Mouse (Mus musculus) midbrain, embryonic 16.5 days (tissue): ENCODE measurements at regions not wholly inside any gene's neighbourhood (a gene's known extent, or its start where the extent isn't known, plus 50 kb on each side); places are given as distances from the start of the nearest gene placed in this dataset.
A peak's percentile ranks its signal among the peaks of the same experiment; 100 is the strongest.
"Not testable (repeated sequence)": the region's sequence is repeated elsewhere in the genome, so short reads cannot be mapped to it uniquely, and the experiment has no call there.

Experiments used
- ATAC-seq: fragments of 200-750 bp; cut with Nextera tagmentation; 2 replicates; pipeline ENCODE4 v1.8.0; 2017; ENCODE audit warnings: moderate TSS enrichment
- H3K27ac ChIP-seq: fragments of 300-500 bp; sonication (generic); 2 replicates; pipeline ENCODE4 v1.5.1; 2014; ENCODE audit warnings: mild to moderate bottlenecking, low read length, mixed read lengths
- H3K27me3 ChIP-seq: fragments of 300-500 bp; sonication (generic); 2 replicates; pipeline ENCODE4 v1.6.1; 2014; ENCODE audit warnings: low read depth, low read length, mixed read lengths; ENCODE audit not compliant: control insufficient read depth, insufficient read depth
- H3K36me3 ChIP-seq: fragments of 300-500 bp; sonication (generic); 2 replicates; pipeline ENCODE4 v1.6.1; 2014; ENCODE audit warnings: mild to moderate bottlenecking, low read length, moderate library complexity, mixed read lengths; ENCODE audit not compliant: control insufficient read depth, insufficient read depth
- H3K4me1 ChIP-seq: fragments of 300-500 bp; sonication (generic); 2 replicates; pipeline ENCODE4 v1.6.1; 2014; ENCODE audit warnings: mild to moderate bottlenecking, low read length, mixed read lengths; ENCODE audit not compliant: control insufficient read depth, insufficient read depth
- H3K4me2 ChIP-seq: fragments of 300-500 bp; sonication (generic); 2 replicates; pipeline ENCODE4 v1.6.1; 2014; ENCODE audit warnings: mild to moderate bottlenecking, low read length, mixed read lengths
- H3K4me3 ChIP-seq: fragments of 300-500 bp; sonication (generic); 2 replicates; pipeline ENCODE4 v1.5.1; 2014; ENCODE audit warnings: low read depth, mild to moderate bottlenecking, low read length, moderate library complexity, mixed read lengths
- H3K9ac ChIP-seq: fragments of 300-500 bp; sonication (generic); 2 replicates; pipeline ENCODE4 v1.6.1; 2014; ENCODE audit warnings: low read depth, low read length, mixed read lengths
- H3K9me3 ChIP-seq: fragments of 300-500 bp; sonication (generic); replicated peaks from 2 replicates; pipeline ENCODE4 v1.6.1; 2014; ENCODE audit warnings: mild to moderate bottlenecking, low read length, mixed read lengths; ENCODE audit not compliant: control insufficient read depth, poor library complexity, severe bottlenecking
- WGBS: fragments of 180-500 bp; shearing (Covaris S2); extraction: QIAGEN DNeasy Blood & Tissue Kit; methylation state at CpG from one replicate; pipeline ENCODE4 v1.1.7; 2014; 5-methylcytosine and 5-hydroxymethylcytosine counted together

DNA sequence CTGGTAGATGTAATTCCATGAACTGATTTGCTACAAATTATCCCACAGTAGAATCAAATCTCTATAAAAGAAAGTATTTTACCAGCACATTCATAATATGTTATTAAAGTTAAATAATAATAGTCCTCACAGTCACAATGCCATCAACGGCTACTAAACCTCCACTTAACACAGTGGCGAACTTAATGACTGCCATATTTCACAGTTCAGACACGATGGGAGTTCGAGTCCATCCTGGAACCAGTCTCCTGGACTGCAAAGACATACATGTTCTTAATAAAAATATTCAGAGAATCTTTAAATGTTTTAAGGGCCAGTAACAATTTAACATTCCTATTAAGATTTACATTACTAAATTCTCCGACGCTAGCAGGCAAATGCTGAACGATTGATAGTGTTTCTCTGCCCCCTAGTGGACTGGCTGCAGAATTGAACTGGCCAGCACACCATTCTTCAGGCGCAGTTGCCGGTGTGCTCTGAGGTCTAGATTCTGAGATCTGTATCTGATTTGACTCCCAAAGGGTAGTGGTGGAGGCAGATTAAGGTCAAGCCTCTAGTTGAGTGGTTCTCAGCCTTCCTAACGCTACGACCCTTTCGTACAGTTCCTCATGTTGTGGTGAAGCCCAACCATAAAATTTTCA, 182.3 kb downstream of the Csl start:
- Histone ChIP-seq H3K4me3 (no peak overlapping the region), H3K9me3 (no peaks in the 10 kb centered on the region), H3K9ac (no peak overlapping the region), H3K27ac (no peak overlapping the region), H3K36me3 (no peaks in the 10 kb centered on the region), H3K27me3 (no peaks in the 10 kb centered on the region), H3K4me2 (no peak overlapping the region), H3K4me1 (peaks cover 18% of the 10 kb centered on the region)
- WGBS, result 32% methylated on average over 12 of the region's 12 CpGs
- ATAC-seq, result peak; percentile 69

DNA sequence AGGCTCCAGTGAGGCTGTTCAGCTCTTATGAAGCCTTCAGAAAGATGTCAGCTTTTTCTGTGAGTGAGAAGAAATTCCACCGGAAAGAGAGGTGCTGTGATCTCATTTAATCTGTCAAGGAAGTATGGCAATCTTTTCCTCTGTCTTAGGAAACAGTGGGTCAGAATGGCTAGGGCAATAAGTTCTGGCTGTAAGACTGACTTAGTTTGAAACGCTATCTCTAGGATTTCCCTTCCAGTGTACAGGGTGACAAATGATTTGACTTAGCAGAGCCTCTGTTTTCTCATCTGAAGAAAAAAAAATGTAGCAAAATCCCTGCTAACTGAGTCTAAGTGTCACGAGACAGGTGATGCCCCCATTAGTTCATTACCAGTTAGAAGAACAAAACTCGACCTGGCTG, 181.1 kb downstream of the Csl start:
- H3K27ac ChIP-seq, result no peak overlapping the region
- H3K36me3 ChIP-seq, result no peaks in the 10 kb centered on the region
- H3K9me3 ChIP-seq, result no peaks in the 10 kb centered on the region
- H3K4me1 ChIP-seq, result peaks cover 18% of the 10 kb centered on the region
- no peaks in the 10 kb centered on the region for H3K27me3 ChIP-seq
- H3K4me3 ChIP-seq, result no peak overlapping the region
- no peak overlapping the region for H3K4me2 ChIP-seq
- no peak for ATAC-seq
- no peak overlapping the region for H3K9ac ChIP-seq
- 65% methylated on average over 4 of the region's 4 CpGs for WGBS

DNA sequence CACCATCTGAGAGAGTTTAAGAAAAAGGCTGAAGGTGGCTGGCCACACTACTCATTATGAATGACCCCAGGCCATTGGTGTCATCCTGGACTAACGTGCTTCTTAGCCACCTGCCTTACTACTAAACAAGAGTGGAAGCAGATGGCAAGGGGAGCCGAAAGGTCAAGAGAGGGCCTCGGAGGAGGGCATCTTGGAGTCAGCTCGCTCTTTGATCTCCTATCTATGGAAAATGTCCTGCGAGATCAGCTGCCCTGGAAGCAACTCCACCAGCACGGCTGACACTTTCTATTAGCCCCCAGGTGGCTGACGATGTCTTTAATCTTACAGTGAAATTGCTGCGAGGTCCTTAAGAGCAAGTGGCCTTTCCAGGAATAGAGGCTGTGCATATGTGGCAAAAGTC, 179.3 kb downstream of the Csl start:
- H3K4me1 ChIP-seq, result peaks cover 8% of the 10 kb centered on the region
- no peak overlapping the region for H3K4me2 ChIP-seq
- no peak overlapping the region for H3K9ac ChIP-seq
- H3K9me3 ChIP-seq, result no peaks in the 10 kb centered on the region
- no peak for ATAC-seq
- no peaks in the 10 kb centered on the region for H3K36me3 ChIP-seq
- H3K27ac ChIP-seq, result no peak overlapping the region
- 44% methylated on average over 8 of the region's 8 CpGs for WGBS
- no peaks in the 10 kb centered on the region for H3K27me3 ChIP-seq
- no peak overlapping the region for H3K4me3 ChIP-seq

DNA sequence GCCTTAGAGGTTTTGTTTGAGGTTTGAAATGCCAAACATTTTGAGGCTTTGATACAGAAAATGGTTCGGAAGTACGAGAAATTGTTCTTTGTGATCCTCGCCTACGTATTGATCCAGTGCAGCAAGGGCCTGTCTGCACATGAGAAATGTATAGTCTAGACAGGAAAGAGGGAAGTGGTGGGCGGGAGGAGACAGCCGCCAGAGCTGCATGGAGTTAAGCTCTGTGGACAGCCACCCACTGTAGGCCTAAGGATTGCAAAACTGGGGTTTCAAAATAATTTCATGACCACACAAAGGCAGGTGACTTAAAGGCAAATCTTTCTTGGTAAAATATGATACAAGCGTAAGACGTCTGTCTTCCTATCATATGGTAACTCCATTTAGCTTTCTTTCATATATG, 178.4 kb downstream of the Csl start:
- Histone ChIP-seq H3K9ac (no peak overlapping the region), H3K36me3 (no peaks in the 10 kb centered on the region), H3K27ac (no peak overlapping the region), H3K4me2 (no peak overlapping the region), H3K4me3 (no peak overlapping the region), H3K4me1 (peaks cover 2% of the 10 kb centered on the region; the same call in 1 of the 2 replicates), H3K9me3 (no peaks in the 10 kb centered on the region), H3K27me3 (no peaks in the 10 kb centered on the region)
- 84% methylated on average over 8 of the region's 8 CpGs for WGBS
- ATAC-seq, result no peak

DNA sequence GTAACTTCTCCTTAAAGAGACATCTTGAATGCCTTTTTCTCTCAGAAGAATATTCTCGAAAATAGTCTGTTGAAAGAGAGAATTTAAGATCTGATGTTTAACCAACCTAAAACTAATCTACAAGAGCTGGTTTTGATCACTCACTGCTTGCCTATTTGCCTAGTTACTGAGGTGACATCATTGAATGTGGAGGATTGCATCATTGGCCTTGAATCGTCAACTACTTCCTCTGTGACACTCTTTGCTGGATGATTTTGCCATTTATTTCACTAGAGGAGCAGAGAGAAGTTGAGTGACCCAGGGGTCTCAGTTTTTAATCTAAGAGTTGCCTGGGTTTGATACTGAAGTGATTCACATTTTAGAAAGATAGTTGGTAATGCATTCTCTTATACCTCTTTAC, 174.6 kb downstream of the Csl start:
- Histone ChIP-seq H3K9ac (no peak overlapping the region), H3K4me1 (no peaks in the 10 kb centered on the region), H3K27me3 (no peaks in the 10 kb centered on the region), H3K27ac (no peak overlapping the region), H3K36me3 (no peaks in the 10 kb centered on the region), H3K4me3 (no peak overlapping the region), H3K4me2 (no peak overlapping the region), H3K9me3 (no peaks in the 10 kb centered on the region)
- ATAC-seq, result no peak
- WGBS, result 92% methylated on average over 2 of the region's 2 CpGs

DNA sequence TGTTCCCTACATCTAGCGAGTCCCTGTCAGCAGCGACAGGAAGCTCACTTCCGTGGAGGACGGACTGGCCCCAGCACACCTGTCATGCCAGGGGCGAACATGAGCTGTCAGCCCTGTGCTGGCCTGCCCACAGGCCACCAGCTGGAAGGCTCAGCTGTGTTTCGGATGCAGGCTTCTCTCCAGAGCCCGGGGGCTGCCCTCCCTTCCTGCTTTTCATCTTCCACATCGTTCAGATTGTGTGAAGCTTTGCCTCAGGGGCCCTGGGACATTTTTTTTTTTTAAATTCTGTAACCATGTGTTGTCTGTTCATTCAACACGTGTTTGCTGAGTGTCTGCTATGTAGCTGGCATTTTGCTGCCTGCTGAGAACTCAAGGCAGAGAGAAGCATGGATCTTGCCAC, 167.2 kb downstream of the Csl start:
- no peaks in the 10 kb centered on the region for H3K36me3 ChIP-seq
- peak; percentile 68 for ATAC-seq
- no peaks in the 10 kb centered on the region for H3K4me1 ChIP-seq
- H3K27me3 ChIP-seq, result no peaks in the 10 kb centered on the region
- no peak overlapping the region for H3K9ac ChIP-seq
- H3K27ac ChIP-seq, result no peak overlapping the region
- WGBS, result 37% methylated on average over 9 of the region's 9 CpGs
- no peak overlapping the region for H3K4me3 ChIP-seq
- no peaks in the 10 kb centered on the region for H3K9me3 ChIP-seq
- H3K4me2 ChIP-seq, result peak overlapping the region; percentile 10; the same call in 1 of the 2 replicates

DNA sequence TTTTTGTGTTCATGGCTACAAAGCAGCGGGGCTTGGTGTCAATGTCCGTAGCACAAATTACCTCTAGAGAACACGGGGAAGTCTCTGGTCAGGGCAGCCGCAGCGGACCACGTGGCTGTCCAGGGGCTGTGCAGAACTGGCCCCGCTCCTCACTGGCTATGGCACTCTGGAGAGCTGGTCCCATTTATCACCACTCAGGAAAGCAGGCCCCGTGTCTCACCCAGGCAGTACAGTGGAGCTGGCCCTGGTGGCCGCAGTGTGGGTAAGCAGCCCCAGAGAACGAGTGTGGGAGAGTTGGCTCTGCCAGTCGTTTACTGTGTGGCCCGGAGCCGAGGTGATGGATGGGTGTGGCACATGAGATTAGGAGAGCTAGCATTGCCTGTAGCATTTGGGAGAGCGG, 163.8 kb downstream of the Csl start:
- H3K27ac ChIP-seq, result no peak overlapping the region
- H3K9ac ChIP-seq, result no peak overlapping the region
- no peak overlapping the region for H3K4me3 ChIP-seq
- 86% methylated on average over 14 of the region's 14 CpGs for WGBS
- no peaks in the 10 kb centered on the region for H3K9me3 ChIP-seq
- no peak overlapping the region for H3K4me2 ChIP-seq
- peak; percentile 18; the same call in 1 of the 2 replicates for ATAC-seq
- no peaks in the 10 kb centered on the region for H3K36me3 ChIP-seq
- H3K27me3 ChIP-seq, result no peaks in the 10 kb centered on the region
- H3K4me1 ChIP-seq, result peaks cover 2% of the 10 kb centered on the region; the same call in 1 of the 2 replicates

DNA sequence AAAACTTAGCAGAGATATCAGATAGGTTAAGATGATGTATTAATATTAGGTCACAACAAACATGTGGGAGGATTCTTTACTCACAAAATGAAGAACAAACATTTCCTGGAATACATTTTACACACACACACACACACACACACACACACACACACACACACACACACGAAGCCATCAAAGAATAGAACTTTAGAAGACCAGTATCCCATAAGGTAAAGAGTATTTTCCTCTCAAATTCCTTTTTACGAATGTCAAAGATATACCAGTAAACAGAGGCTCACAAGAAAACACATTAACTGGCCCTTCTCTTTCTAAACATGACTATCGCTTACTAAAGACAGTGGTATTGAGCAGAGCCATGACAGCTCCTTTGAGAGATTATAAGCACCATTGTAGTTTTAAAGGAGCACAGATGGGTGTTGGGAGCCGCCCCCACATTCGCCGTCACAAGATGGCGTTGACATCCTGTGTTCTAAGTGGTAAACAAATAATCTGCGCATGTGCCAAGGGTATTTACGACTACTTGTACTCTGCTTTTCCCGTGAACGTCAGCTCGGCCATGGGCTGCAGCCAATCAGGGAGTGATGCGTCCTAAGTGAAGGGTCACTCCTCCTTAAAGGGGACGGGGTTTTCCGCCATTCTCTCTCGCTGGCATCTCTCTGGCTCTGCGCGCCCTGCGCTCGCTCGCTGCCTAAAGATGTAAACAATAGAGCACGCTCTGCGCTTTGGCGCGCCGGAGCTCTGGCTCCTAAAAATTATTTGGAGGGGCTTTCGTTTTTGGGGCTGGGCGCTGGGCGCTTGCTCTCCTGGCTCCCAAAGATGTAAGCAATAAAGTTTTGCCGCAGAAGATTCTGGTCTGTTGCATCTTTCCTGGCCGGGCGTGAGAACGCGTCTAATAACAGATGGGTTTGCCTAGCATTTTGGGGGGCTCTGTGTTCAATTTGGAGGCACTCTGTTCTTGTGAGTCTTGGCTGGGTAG, 160.0 kb downstream of the Csl start:
- not testable (repeated sequence) for H3K27me3 ChIP-seq, H3K9me3 ChIP-seq, H3K36me3 ChIP-seq, H3K4me1 ChIP-seq
- Histone ChIP-seq H3K4me2 (peak overlapping the region; percentile 62), H3K9ac (peak overlapping the region; percentile 38; the same call in 1 of the 2 replicates), H3K27ac (peak overlapping the region; percentile 64), H3K4me3 (peak overlapping the region; percentile 43)
- WGBS, result 43% methylated on average over 21 of the region's 34 CpGs
- peak; percentile 81 for ATAC-seq

DNA sequence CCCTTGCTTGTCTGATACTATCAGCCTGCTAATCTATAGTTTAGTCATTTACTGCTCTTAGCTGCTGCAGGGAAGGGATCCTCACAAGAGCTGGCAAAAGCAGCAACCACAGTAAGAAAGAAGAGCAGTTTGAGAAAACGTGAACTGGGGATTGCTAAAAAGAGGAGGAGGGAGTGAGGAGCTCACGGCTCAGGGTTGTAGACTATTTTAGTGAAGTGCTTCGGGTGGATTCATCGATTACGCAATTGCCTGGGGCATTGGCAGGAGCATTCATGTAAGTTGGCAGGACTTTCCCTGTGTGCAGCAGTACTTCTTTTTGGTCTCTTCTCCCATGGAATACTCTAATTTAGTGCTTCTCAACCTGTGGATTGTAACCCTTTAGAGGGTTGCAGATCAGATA, 157.1 kb downstream of the Csl start:
- H3K36me3 ChIP-seq, result no peaks in the 10 kb centered on the region
- H3K27me3 ChIP-seq, result no peaks in the 10 kb centered on the region
- no peaks in the 10 kb centered on the region for H3K9me3 ChIP-seq
- no peak overlapping the region for H3K27ac ChIP-seq
- 90% methylated on average over 5 of the region's 5 CpGs for WGBS
- H3K9ac ChIP-seq, result no peak overlapping the region
- H3K4me2 ChIP-seq, result no peak overlapping the region
- peaks cover 2% of the 10 kb centered on the region; the same call in 1 of the 2 replicates for H3K4me1 ChIP-seq
- no peak overlapping the region for H3K4me3 ChIP-seq
- ATAC-seq, result no peak
